Mouse (Mus musculus) left cerebral cortex, postnatal 4 days (tissue): ENCODE measurements around the gene Usp21. TPM values are rescaled to one million over a fixed set of nuclear protein-coding genes. Genes with fewer than 3 reads are reported as not detected.
"Not testable (repeated sequence)": the region's sequence is repeated elsewhere in the genome, so short reads cannot be mapped to it uniquely, and the experiment has no call there.

ENCODE experiments used
- DNase-seq: peaks from one replicate; pipeline ENCODE4 v3.0.0-alpha.2; 2022
- intact Hi-C: fragments of 180-260 bp; cut with DNase I; formaldehyde crosslinking; loops from one replicate; pipeline ENCODE4 v1.15.1; 2025
- total RNA-seq, 2 experiments: library from RNA; stranded (reverse); gene quantifications; 2 replicates each; pipeline ENCODE4 v1.2.3; 2021

The Usp21 gene
- total RNA-seq = 10 to 100 TPM; 60.4 to 66.4 TPM

DNA sequence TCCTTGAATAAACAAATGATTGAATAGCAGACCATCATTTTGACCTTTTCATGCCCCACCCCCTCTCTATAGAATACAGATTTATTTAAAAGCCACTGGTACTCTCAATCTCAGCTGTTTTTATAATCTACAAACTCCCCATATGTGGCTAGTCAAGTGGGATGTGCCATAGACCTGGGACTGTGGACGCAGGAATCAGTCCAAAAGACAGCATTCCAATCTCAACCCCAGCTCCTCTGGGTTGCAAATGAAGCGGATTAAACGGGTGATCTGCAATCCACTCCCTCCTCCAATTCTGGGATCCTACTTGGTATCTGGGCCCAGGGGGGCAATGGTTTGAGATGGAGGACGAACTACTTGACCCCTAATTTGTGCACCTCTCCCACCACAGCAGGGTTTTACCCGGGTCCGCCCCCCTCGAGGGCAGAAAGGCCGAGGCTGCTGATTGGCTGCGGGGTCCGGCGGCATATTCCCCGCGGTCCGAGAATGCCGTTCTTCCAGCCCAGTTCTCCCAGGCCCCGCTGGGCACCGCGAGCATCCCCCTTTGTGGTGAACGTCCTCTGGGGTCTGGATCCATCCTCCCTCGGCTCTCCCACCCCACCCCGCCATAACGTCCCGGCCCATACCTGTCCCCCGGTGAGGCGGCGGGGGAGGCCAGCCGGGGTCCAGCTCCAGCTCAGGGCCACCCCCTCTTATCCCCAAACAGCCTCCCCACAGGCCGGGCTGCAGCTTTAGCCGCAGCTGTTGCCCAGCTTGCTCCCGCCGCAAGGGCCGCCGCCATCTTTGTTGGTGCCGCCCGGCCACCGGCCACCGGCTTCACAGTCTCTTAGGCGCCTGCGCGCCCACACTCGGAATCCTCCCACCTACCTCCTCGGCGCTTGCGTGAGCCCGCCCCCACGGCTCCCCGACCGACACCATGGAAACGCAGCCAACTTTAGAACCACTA lies at the start of gene Usp21:
Usp21 (minus strand) TSS at position 856 of the 946 bp plus-strand sequence.
- intact Hi-C loops = no loop called here
- peak; percentile 97 for DNase-seq

DNA sequence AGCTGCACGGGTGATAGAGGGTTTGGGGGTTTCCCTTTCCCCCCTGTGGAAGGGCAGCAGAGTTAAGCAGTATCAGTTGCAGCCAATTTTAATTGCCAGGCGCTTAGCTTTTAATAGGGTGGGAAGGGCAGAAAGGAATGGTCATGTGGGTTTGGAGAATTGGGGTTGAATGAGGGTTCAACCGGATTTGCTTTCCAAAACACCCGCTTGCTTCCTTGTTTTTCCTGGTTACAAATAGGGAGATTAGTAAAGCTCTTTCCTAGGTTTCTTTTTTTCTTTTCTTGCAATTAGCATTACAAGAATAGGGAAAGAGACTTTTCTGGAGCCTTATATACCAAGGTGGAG lies 42.4 kb upstream of the Usp21 start:
- intact Hi-C loops = no loop called here
- DNase-seq = no peak

DNA sequence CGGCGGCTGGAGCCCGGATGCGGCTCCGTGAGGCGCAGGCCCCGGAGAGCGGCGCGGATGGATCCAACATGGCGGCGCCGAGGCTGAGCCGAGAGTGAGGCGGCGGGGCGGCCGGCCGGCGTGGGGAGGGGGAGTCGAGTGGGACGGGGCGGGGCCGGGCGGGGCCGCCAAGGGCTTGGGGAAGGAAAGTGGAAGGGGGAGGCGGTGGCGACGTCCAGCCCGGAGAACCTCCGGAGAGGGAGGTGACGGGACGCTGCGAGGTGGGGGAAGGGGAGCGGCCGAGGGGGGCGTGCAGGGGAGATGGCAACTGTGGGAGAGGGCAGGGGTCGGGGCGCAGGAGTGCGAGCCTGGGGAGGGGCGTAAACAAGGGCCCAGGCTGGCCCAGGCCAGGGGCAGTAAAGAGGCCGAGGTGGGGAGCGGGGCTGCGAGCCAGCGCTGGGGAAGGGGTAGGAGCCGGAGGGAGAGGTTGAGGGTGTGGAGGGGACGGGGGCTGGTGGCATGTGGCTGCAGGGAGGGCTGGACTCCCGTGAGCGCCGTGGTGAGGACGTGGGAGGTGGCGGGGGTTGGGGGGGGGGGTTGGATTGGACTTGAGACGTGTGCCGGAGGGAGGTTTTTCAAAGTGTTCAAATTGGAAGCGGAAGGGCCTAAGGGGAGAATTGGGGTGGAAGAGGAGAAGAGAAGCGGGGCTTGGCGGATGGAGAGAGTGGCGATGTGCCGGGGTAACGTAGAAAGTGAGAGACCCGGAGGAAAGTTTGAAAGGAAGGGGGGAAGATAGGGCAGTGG lies 41.8 kb upstream of the Usp21 start:
- intact Hi-C loops = no loop called here
- peak; percentile 89 for DNase-seq

DNA sequence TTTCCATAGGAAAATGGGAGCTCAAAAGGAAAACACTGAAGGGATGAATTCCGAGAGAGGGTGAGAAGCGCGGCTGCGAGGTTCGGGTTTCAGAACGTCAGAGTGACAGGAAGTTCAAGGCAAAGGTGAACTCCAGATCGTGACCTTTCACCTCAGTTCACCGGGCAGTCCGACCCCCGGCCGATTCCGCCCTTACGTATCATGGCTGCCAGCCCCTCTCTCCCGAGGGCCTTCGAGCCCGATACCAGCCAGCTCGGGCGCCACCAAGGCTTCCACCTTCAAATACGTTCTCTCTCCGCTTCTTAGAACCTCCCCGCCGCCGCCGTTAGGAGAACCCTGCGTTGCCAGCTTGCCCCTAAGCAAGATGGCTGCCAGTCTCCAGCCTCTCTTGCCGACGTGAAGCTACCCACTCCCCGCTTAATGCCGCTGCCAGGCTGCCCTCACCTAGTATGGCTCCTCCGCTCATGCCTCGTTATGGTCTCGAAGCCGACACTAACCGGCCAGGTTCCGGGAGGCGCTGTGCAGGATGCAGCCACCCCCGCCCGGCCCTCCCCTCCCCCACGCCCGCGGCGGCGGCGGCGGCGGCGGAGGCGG lies 41.1 kb upstream of the Usp21 start, which contains the start of gene Dedd:
Dedd (plus strand) TSS at position 307 of the 594 bp plus-strand sequence.
- peak; percentile 94 for DNase-seq
- intact Hi-C loops = no loop called here

DNA sequence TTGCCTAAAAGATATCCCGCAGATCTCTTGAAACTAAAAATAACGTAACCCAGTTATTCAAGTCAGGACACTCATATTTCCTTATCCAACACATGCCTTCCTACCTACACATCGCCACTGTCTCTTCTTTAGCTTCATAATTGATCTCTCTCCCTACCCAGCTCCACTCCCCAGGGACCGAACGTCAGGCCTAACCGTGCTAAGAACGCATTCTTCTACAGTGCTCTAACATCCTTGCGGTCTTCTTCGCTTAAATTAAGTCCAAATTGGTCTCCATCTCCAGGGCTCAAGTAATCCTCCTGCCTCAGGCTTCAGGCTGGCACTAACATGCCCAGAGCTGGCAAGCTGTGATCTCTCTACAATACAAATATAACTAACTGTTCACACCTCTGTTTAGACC lies 40.5 kb upstream of the Usp21 start:
- intact Hi-C loops = no loop called here

DNA sequence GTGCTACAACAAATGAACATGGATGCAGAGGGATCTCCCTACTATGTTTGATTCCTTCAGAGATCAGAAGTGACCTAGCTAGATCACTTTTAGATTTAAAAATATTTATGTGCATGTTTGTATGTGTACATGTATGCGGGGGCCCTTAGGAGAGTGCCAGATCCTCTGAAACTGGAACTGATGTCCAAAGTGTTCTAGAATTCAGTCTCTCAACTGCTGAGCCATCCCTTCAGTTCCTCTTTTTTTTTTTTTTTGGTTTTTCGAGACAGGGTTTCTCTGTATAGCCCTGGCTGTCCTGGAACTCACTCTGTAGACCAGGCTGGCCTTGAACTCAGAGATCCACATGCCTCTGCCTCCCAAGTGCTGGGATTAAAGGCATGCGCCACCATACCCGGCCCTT lies 38.8 kb upstream of the Usp21 start:
- intact Hi-C loops, DNase-seq: not testable (repeated sequence)

More for the DNA sequence above, 40.5 kb upstream of the Usp21 start:
- peak; percentile 19 for DNase-seq

DNA sequence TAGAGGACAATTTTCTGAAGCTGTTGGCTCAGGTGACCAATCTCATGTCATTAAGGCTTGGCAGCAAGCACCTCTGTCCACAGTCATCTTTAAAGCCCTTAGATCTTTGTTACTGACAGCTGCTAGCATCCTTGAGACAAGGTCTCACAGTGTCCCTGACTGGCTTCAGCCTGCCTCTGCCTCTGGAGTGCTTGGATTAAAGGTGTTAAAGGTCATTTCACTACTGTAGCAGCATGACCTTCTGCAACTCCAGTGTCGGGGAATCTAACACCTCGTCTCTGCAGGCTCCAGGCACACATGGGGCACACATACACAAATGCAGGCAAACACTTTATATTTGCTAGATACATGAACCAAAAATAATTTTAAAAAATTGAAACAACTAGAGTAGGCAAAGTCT lies 37.8 kb upstream of the Usp21 start:
- no peak for DNase-seq
- intact Hi-C loops = no loop called here

DNA sequence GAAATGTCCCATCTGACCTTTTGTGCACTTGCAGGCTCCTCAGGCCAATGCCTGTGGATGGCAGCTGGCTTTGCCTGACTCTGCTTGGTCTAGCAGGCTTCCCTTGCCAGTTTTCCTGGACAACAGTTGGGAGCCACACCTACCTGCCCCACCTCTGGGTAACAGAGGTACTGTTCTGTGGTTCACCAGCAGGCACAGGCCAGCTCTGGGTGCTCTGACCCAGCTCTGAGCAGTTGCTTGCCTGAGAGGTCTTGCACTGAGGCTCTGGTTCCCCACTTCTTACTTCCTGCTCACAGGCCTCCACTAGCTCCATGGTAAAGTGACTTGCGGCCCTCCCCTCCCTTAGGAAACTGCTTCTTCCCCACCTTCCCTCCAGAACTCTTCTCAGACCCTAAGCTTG lies 34.2 kb upstream of the Usp21 start:
- DNase-seq = no peak
- intact Hi-C loops = no loop called here

DNA sequence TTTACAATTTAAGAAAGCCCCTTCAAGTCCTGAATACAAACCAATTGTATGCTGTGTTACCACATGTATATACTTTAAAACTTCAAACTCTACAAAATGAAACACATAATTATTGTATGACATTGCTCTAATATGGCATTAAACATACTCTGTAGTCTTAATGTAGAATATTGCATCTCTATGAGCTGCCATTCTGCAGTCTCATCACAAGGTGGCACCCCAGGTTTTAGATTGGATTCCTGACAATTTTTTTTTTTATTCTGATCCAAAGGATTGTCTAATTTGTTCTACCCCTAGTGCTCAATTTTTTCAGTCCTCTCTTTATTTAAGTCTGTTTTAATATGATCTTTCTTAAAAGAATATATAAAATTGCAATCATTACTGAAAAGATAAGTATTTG lies 33.6 kb upstream of the Usp21 start:
- intact Hi-C loops = no loop called here
- no peak for DNase-seq

DNA sequence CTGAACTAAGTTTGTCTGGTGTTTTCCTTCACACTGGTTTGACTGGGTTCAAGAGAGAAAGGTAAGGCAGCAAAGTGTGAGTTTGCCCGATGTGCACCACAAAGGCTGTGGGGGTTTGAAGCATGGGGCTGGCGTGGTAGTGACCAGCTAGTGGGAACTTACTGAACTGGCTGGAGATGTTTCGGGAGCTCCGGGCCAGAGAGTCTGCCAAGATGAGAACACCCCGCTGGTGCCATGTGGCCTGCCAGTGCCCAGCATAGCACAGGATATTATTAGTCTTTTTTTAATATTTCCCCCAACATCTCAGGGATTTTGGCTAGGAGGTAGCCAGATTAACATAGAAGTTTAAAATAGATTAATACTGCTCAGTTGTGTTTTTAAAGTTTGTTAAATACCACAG lies 32.4 kb upstream of the Usp21 start:
- intact Hi-C loops = no loop called here
- DNase-seq = no peak

DNA sequence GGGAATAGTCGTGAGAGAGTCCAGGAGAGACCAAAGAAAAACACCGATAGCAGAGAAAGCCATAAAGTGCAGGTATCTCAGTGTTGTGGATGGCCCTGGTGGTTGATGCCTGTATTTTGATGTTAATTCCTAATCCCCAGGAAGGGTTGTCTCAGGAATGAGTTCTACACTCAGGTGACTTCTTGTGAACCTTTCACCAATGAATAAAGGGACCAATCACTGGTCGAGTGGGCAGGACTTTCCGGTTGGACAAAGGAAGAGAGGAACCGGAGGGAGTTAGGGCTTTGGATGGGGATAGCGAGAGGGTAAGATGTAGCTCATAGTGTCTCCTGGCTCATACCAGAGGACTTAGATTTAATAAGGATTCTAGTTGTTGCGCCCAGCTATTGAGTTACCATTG lies 32.0 kb upstream of the Usp21 start:
- intact Hi-C loops = no loop called here
- DNase-seq = no peak

DNA sequence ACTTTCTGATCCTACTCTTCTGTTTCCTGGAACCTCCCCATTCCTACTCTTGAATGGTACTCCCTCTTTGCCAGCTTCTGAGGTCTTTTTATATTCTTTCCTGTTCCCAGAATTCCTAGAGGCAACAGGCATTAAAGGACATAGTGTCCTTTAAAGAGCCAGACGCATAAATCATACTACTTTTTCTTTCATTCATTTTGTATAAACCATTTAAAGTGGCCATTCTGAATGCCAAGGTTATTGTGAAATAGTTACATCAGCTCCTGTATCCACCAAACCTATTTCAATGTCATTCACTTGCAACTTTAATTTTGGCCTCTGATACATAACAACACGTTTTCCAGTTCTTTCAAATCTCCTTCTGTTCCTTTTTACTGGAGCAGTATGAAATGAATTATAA lies 21.5 kb upstream of the Usp21 start:
- no peak for DNase-seq
- intact Hi-C loops = no loop called here

DNA sequence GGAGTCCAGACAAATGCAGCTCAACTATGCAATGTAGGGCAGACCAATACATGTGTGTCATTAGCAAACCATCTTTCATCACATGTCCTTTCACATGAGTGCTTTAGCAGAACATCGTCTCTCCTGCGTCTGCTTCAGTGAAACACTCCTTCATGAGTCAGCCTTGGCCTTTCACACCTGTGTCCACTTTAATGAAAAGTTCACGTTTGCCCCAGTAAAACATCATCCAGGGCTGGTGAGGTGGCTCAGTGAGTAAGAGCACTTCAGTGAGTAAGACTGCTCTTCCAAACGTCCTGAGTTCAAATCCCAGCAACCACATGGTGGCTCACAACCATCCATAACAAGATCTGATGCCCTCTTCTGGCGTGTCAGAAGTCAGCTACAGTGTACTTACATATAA lies 18.4 kb upstream of the Usp21 start:
- intact Hi-C loops, DNase-seq: not testable (repeated sequence)

DNA sequence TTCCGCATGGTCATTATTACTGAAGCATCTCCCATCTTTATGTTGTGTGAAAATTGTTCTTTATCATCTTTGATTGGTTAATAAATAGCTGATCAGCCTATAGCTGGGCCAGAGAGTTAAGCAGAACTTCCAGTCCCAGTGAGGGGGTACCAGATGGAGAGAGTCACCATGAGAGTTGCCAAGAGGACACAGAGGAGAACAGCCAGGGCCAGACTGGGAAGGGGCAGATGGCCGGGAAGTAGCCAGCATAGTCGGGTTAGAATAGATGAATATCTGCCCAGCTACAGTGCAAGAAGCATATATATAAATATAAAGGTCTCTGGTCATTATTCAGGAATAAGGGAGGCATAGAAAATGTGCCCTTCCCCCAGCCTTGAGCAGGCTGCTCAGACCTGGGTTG lies 10.4 kb upstream of the Usp21 start:
- intact Hi-C loops = no loop called here
- DNase-seq = no peak

DNA sequence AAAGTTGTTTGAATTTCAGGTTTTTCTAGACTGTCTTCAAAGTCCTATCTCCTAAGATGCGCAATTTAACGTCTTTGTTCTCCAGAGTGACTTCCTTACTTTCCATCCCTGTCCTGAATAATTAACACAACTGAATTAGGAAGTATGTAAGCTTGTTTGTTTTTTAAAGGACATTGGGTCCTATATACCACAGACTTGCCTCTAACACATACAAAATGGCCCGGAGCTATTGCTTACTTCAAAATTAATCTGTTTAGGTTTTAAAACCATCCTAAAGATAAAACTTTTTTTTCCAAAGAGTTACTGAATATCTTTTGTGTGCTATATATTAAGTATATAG lies 7.2 kb upstream of the Usp21 start:
- no peak for DNase-seq
- intact Hi-C loops = no loop called here

DNA sequence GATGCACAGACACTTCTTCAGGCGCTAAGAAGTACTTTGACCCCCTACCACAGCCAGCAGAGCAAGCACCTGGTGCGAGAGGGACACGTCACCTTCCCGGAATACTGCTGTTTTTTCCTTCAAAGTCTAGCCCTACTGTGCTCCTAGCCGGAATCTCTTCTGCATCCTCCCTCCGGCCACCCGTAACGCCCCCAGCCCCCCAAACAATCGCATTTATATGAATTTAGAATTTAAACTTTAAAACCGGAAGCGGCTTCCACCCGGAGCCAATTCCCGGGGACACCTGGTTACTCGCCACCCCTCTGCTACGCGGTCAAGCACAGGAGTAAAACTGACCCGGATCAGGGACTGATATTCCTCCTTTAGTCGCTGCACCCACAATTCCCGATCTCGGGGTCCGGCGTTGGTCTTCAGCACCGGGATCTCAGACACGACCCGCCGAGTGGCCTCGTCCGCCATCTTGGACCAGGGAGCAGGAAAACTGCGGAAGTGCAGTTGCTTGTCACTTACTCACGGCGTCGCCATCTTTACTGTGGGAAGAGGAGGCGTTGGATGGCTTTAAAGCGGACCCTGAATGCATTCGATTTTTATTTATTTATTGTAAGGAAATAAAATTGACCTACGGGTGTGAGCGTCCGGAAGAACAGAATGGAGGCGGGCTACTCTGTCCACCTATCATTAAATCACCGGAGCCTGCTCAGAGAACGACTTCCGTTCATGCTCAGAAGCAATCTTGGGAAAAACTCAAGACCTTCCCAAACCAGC lies 6.7 kb upstream of the Usp21 start, which contains the start of gene Ufc1:
Ufc1 (minus strand) TSS at position 727 of the 765 bp plus-strand sequence.
- intact Hi-C loops = no loop called here

DNA sequence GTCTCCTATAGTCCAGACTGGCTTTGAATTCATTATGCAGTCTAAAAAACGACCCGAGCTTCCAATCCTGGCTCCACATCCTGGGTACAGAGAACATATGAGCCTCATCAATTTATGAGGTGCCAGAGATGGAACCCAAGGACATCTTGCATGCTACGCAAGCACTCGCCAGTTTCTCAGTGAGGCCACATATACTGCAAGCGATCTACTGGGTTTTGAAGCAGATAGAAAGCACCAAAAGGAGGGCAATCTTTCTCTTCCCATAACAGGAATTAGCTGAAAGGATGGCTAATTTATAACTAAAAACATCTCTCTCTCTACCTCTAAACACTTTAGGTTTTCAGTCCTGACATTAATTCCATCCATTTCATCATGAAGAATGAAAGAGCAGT lies 6.1 kb upstream of the Usp21 start:
- intact Hi-C loops = no loop called here
- no peak for DNase-seq

More for the DNA sequence above, 6.7 kb upstream of the Usp21 start, which contains the start of gene Ufc1:
- peak; percentile 79 for DNase-seq

DNA sequence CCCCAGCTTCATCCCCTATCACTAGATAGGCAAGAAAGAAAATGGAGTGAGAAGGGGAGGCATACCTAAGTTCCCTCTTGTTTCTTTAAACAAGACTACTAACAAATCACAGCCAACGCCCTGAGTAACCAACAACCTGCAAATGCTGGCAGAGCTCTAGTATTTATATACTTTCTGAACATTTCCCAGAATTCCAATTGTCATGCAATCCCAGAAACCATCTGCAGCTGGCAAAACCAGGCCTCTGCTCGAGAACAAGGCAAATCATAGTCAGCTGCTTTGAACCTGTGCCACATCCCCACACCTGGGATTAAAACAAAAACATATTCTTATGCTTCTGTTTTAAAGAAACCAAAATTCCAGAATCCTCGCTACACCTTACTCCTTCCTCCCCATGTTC lies 5.6 kb upstream of the Usp21 start:
- no peak for DNase-seq
- intact Hi-C loops = no loop called here

DNA sequence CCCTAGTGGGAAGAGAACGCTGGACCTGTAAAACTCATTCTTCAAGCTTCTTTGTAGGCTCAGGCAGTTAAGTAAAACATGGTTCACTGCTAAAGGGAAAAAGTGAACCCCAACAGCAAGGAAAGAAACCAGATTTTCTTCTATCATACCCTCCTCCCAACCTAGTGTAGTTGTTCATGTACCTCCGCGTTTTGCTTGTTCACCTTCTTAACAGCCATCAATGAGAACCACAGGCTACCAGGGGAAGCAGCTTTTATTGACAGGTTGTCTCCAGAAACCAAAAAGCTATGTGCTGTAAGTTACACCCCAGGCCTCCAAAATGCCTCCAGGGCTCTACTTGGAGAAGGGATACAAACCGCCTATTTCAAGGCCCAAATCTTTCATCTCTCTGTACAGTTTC lies 537 bp upstream of the Usp21 start:
- no peak for DNase-seq
- intact Hi-C loops = no loop called here

DNA sequence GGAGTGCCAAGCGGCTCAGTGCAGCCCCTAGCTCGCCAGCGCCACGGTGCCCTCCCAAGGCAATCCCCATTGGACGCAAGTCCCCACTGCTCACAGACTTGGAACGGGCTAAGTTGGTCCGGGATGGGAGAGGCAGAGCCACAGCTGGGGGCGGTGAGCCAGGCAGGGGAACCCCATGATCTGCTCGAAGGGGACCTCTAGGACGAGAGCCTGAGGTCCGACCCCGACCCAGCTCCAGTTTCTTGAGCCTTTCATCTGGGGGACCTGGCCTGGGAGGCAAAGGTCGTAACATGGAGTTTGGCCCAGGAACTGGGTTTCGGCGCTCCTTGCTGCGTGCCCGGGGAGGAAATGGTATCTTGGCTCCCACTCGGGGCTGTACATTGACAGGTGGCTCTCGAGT lies 1.3 kb downstream of the Usp21 start:
- intact Hi-C loops = no loop called here
- DNase-seq = no peak
